Mouse (Mus musculus) R1 (cell line): ENCODE data around the gene Lzic.
A peak's percentile ranks its signal among the peaks of the same experiment; 100 is the strongest.
"Not testable (repeated sequence)": the region's sequence is repeated elsewhere in the genome, so short reads cannot be mapped to it uniquely, and the experiment has no call there.

Experiments used
- DNase-seq: peaks from one replicate; pipeline ENCODE4 v3.0.0-alpha.2; 2018; ENCODE audit warnings: low read depth, low spot score

The Lzic gene

GRCm38 (mm10) chr4:149485053-149485824 lies at the start of gene Lzic, which contains the start of gene Nmnat1:
Gene Lzic (plus strand): TSS chr4:149485229.
Gene Nmnat1 (minus strand): TSS chr4:149485202.
- peak; percentile 97 for DNase-seq

- no peak for DNase-seq
These were observed 44.5 kb upstream of the Lzic start for GRCm38 (mm10) chr4:149440576-149440975.

GRCm38 (mm10) chr4:149442436-149442835 lies 42.6 kb upstream of the Lzic start:
- DNase-seq: no peak

GRCm38 (mm10) chr4:149444465-149444864 lies 40.6 kb upstream of the Lzic start:
- no peak for DNase-seq

GRCm38 (mm10) chr4:149444964-149445701 lies 39.9 kb upstream of the Lzic start:
- peak; percentile 91 for DNase-seq

- peak; percentile 92 for DNase-seq
These were observed 39.2 kb upstream of the Lzic start for GRCm38 (mm10) chr4:149445868-149446267.

GRCm38 (mm10) chr4:149446309-149446708 lies 38.7 kb upstream of the Lzic start:
- peak; percentile 89 for DNase-seq

GRCm38 (mm10) chr4:149450636-149451035 lies 34.4 kb upstream of the Lzic start:
- peak; percentile 62 for DNase-seq

- DNase-seq: peak; percentile 83
These were observed 31.4 kb upstream of the Lzic start for GRCm38 (mm10) chr4:149453656-149454055.

- DNase-seq: no peak
These were observed 30.8 kb upstream of the Lzic start for GRCm38 (mm10) chr4:149454263-149454662.

GRCm38 (mm10) chr4:149454879-149455278 lies 30.1 kb upstream of the Lzic start, which contains the start of gene Rbp7:
Gene Rbp7 (minus strand): TSS chr4:149454978.
- no peak for DNase-seq

GRCm38 (mm10) chr4:149457163-149457562 lies 27.9 kb upstream of the Lzic start:
- DNase-seq: not testable (repeated sequence)

- DNase-seq: no peak
These were observed 27.1 kb upstream of the Lzic start for GRCm38 (mm10) chr4:149457831-149458430.

- no peak for DNase-seq
These were observed 26.5 kb upstream of the Lzic start for GRCm38 (mm10) chr4:149458526-149458925.

GRCm38 (mm10) chr4:149459425-149459824 lies 25.6 kb upstream of the Lzic start:
- DNase-seq: no peak

GRCm38 (mm10) chr4:149460475-149460874 lies 24.6 kb upstream of the Lzic start:
- peak; percentile 34 for DNase-seq

- no peak for DNase-seq
These were observed 23.3 kb upstream of the Lzic start for GRCm38 (mm10) chr4:149461579-149462304.

GRCm38 (mm10) chr4:149462305-149462971 lies 22.6 kb upstream of the Lzic start:
- no peak for DNase-seq

GRCm38 (mm10) chr4:149463435-149463950 lies 21.5 kb upstream of the Lzic start:
- peak; percentile 63 for DNase-seq

GRCm38 (mm10) chr4:149469557-149469956 lies 15.5 kb upstream of the Lzic start:
- no peak for DNase-seq

GRCm38 (mm10) chr4:149475096-149475495 lies 9.9 kb upstream of the Lzic start:
- no peak for DNase-seq
